Mouse (Mus musculus): Measurements from ENCODE around the gene Foxj1.
"Not testable (repeated sequence)": the region's sequence is repeated elsewhere in the genome, so short reads cannot be mapped to it uniquely, and the experiment has no call there.

Gene Foxj1

DNA sequence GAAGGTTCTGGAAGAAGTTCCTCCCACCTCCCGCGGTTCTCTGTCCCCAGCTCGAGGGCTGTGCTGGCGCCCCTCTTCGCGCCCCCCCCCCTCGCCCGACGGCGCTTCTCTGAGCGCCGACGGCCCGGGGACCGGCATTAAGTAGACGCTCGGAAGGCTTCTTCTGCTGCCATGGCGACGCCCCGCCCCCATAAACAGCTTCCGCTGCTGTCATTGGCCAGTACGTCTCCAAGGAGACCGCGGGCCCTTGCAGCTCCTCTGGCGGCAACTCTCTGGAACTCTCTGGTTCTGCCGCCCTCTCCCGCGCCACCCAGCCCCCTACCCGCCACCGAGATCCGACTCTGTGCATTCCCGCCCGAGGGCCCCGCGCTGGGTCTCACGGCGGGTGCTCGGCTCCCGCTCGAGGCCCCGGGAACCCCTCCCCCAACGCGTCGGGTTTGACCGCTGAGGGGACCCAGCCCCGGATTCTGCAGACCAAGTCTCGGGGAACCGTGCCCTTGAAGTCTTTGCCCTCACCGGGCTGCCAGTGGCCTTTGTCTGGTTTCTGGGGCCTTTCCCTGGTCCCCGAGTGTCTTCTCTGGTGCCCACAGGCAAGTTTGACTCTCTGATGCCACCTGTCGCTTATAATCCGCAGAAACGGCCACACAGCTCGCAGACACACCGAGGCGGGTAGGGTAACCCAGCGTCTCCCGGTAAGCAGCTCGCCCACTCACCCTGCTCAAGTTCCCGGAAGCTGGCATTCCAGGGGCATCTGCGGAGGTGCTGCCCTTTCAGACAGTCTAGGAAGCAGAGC, at the start of gene Foxj1:
Gene Foxj1, minus strand, starts transcription at position 156 of the 793 bp plus-strand sequence.
- DNase-seq (ENCODE audit: low spot score): peak; percentile 89

- peak; percentile 19 for DNase-seq (ENCODE audit: low spot score)
Measured at GRCm38 (mm10) chr11:116384171-116384570, 49.0 kb upstream of the Foxj1 start.

DNA sequence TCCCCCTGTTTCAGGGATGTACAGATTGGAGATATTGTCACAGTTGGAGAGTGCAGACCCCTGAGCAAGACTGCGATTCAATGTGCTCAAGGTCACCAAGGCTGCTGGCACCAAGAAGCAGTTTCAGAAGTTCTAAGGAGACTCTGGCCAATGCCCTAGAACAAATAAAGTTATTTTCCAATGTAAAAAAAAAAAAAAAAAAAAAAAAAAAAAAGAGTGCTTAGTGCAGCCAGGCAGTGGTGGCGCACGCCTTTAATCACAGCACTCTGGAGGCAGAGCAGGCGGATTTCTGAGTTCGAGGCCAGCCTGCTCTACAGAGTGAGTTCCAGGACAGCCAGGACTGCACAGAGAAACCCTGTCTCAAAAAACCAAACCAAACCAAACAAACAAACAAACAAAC, 47.9 kb upstream of the Foxj1 start:
- DNase-seq (ENCODE audit: low spot score): not testable (repeated sequence)

- no peak for DNase-seq (ENCODE audit: low spot score)
Measured at GRCm38 (mm10) chr11:116380767-116381166, 45.6 kb upstream of the Foxj1 start.

GRCm38 (mm10) chr11:116379530-116379929, 44.3 kb upstream of the Foxj1 start:
- DNase-seq (ENCODE audit: low spot score): no peak

- DNase-seq (ENCODE audit: low spot score): no peak
Measured at GRCm38 (mm10) chr11:116376945-116377661, 41.9 kb upstream of the Foxj1 start.

GRCm38 (mm10) chr11:116371894-116372450, 36.8 kb upstream of the Foxj1 start:
- no peak for DNase-seq (ENCODE audit: low spot score)

DNA sequence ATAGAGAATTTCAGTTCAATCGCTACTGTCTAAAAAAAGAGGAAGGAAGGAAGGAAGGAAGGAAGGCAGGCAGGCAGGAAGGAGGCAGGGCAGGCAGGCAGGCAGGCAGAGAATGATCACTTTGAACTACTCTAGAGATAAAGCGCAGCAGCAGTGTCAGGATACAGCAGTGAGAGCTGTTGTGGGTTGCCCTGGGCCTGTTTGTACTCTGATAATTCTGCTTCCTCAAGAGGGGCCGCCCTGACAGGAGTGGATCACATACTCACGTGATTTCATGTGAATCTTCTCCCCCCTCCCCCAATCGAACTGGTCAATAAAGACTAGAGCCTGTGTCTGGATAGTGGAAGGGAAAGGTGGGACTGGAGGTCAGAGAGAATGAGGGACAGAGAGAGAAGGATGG, 34.4 kb upstream of the Foxj1 start:
- no peak for DNase-seq (ENCODE audit: low spot score)

- no peak for DNase-seq (ENCODE audit: low spot score)
Measured at GRCm38 (mm10) chr11:116369051-116369450, 33.9 kb upstream of the Foxj1 start.

GRCm38 (mm10) chr11:116368116-116368515, 32.9 kb upstream of the Foxj1 start:
- peak; percentile 63 for DNase-seq (ENCODE audit: low spot score)

DNA sequence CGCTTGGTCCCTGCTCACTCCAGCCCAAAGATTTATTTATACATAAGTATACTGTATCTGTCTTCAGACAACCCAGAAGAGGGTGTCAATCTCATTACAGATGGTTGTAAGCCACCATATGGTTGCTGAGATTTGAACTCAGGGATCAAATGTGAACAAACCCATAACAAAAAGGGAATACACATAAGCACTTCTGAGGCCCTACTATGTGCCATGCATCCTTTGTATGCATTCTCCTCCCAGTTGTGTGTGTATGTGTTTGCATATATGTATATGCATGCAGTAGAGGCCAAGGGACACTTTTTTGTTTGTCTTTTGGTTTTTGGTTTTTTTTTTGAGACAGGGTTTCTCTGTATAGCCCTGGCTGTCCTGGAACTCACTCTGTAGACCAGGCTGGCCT, 31.4 kb upstream of the Foxj1 start:
- no peak for DNase-seq (ENCODE audit: low spot score)

DNA sequence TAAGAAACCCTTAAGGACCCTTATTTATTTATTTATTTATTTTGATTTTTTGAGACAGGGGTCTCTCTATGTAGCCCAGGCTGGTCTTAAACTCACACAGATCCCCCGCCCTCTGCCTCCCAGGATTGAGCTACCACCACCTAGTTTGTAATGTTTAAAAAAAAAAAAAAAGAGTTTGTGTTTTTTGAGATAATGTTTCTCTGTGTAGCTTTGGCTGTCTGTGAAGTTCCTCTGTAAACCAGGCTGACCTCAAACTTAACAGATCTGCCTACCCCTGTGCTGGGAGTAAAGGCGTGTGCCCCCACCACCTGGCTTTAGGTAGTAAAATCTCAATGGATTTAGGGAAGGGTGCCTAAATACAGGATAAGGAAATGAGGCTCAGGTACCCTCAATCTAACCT, 30.9 kb upstream of the Foxj1 start:
- no peak for DNase-seq (ENCODE audit: low spot score)

- DNase-seq (ENCODE audit: low spot score): no peak
Measured at GRCm38 (mm10) chr11:116365432-116365831, 30.2 kb upstream of the Foxj1 start.

GRCm38 (mm10) chr11:116362015-116362414, 26.8 kb upstream of the Foxj1 start:
- DNase-seq (ENCODE audit: low spot score): no peak

- DNase-seq (ENCODE audit: low spot score): not testable (repeated sequence)
Measured at GRCm38 (mm10) chr11:116360915-116361314, 25.7 kb upstream of the Foxj1 start.

GRCm38 (mm10) chr11:116359652-116360051, 24.5 kb upstream of the Foxj1 start:
- no peak for DNase-seq (ENCODE audit: low spot score)

- no peak for DNase-seq (ENCODE audit: low spot score)
Measured at GRCm38 (mm10) chr11:116358926-116359637, 23.9 kb upstream of the Foxj1 start.

DNA sequence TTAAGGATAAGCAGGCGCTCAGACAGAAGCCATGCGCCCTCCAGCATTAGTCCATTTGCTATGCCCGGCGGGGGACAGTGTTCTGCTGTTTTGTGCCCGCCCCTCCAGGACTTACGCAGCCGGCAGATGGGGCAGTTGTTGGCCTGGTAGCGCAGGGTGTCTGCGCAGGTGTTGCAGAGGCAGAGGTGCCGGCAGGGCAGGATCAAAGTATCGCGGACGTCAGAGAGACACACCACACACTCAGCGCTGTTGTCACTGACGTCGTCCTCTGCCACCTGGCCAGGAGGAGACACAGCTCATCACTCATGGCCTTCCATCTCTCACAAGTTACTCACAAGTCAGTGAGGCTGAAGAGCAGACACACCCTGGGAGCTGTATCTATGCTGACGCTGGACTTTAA, 19.3 kb upstream of the Foxj1 start:
- no peak for DNase-seq (ENCODE audit: low spot score)

DNA sequence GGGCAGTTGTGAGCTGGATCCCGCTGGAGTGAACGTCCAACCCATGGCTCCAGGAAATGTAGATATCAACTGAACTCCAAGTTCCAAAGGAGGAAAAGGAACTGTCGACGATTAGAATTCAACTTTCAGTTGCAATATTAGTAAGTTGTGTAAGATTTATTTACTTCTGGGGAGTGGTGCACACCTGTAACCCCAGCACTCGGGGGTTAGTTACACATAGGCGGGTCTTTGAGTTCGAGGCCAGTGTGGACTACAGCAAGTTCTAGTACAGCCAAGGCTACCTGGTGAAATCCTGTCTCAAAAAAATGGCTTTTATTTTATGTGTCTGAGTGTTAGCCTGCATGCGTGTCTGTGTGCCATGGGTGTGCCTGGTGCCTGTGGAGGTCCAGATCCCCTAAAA, 18.3 kb upstream of the Foxj1 start:
- DNase-seq (ENCODE audit: low spot score): no peak

GRCm38 (mm10) chr11:116351294-116351693, 16.1 kb upstream of the Foxj1 start:
- no peak for DNase-seq (ENCODE audit: low spot score)

DNA sequence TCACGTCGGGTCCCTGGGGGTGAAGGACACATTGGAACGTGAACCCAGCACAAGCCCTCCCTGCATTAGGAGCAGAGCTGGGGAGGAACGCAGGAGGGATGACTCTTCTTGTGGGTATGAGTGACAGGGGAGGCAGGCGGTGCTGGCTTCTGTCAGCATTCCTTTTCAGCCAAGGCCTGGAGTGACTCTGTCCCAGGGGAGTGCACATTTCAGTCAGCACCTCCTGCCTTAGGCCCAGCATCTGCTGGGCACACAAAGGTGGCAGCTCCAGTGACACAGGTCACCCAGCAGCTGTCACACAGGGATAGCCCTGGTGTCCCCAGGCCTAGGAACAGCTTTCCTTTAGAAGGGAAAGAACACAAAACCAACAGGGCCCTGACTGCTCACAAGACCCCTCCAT, 12.8 kb upstream of the Foxj1 start:
- no peak for DNase-seq (ENCODE audit: low spot score)

- DNase-seq (ENCODE audit: low spot score): no peak
Measured at GRCm38 (mm10) chr11:116347012-116347411, 11.8 kb upstream of the Foxj1 start.
